Mouse (Mus musculus): ENCODE results near the gene Slc39a8.

DNA sequence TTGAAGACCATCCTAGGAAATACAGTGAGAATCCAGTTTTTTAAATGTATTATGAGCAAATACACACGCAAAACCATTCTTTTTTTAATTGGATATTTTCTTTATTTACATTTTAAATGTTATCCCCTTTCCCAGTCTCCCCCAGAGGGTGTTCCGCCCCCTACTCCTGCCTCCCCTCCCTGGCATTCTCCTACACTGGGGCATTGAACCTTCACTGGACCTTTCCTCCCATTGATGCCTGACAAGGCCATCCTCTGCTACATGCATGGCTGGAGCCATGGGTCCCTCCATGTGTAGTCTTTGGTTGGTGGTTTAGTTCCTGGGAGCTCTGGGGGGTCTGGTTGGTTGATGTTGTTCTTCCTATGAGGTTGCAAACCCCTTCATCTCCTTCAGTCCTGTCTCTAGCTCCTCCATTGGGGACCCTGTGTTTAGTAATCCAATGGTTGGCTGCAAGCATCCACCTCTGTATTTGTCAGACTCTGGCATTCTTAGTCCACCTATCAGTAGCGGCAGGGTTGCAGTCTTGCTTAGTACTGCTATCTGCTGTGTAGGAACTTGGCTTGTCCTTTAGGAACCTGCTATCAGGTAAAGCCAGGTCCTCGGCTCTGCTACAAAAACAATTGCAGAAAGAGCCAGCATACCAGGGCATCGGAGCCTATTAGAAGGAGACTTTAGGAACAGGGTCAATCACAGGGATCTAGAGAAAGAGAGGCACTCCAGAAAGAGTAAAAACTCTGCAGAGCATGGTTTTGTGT is 8.9 kb upstream of the Slc39a8 start:
- TF ChIP-seq CTCF (conservative IDR thresholded peaks at IDR 0.05; ENCODE audit: insufficient read depth, insufficient read length, low read depth, low read length) (no peak), POLR2A (IDR thresholded peaks at IDR 0.05; ENCODE audit: low read depth, low read length) (no peak)
